Mouse (Mus musculus) intestine, embryonic 16.5 days (tissue): ENCODE data around the gene Rhbdl2. TPM values are rescaled to one million over a fixed set of nuclear protein-coding genes. Genes with fewer than 3 reads are reported as not detected.

Experiments used
- ATAC-seq: fragments of 200-750 bp; cut with Nextera tagmentation; 2 replicates; pipeline ENCODE4 v1.8.0; 2017; ENCODE audit warnings: moderate TSS enrichment, moderate library complexity
- H3K27ac ChIP-seq: fragments of 300-500 bp; sonication (generic); 2 replicates; pipeline ENCODE4 v1.5.1; 2014; ENCODE audit warnings: mild to moderate bottlenecking, low read length
- H3K27me3 ChIP-seq: fragments of 300-500 bp; sonication (generic); replicated peaks from 2 replicates; pipeline ENCODE4 v1.6.1; 2014; ENCODE audit warnings: low read length, control low read depth, mixed read lengths; ENCODE audit not compliant: control insufficient read depth, insufficient read depth
- H3K36me3 ChIP-seq: fragments of 300-500 bp; sonication (generic); 2 replicates; pipeline ENCODE4 v1.6.1; 2014; ENCODE audit warnings: low read length, control low read depth; ENCODE audit not compliant: control insufficient read depth, insufficient read depth
- H3K4me1 ChIP-seq: fragments of 300-500 bp; sonication (generic); 2 replicates; pipeline ENCODE4 v1.6.1; 2014; ENCODE audit warnings: low read length, control low read depth, mixed read lengths; ENCODE audit not compliant: control insufficient read depth, insufficient read depth
- H3K4me2 ChIP-seq: fragments of 300-500 bp; sonication (generic); 2 replicates; pipeline ENCODE4 v1.6.1; 2014; ENCODE audit warnings: low read depth, low read length, control low read depth
- H3K4me3 ChIP-seq: fragments of 300-500 bp; sonication (generic); 2 replicates; pipeline ENCODE4 v1.5.1; 2014; ENCODE audit warnings: mild to moderate bottlenecking, low read length
- H3K9ac ChIP-seq: fragments of 300-500 bp; sonication (generic); 2 replicates; pipeline ENCODE4 v1.6.1; 2014; ENCODE audit warnings: low read depth, low read length
- H3K9me3 ChIP-seq: fragments of 300-500 bp; sonication (generic); 2 replicates; pipeline ENCODE4 v1.6.1; 2016; ENCODE audit warnings: low read length, control low read depth; ENCODE audit not compliant: control insufficient read depth
- WGBS: fragments of 180-500 bp; shearing (Covaris S2); extraction: QIAGEN DNeasy Blood & Tissue Kit; methylation state at CpG from one replicate; pipeline ENCODE4 v1.1.7; 2014; 5-methylcytosine and 5-hydroxymethylcytosine counted together
- polyA plus RNA-seq: library from polyadenylated mRNA; unstranded; fragments of >200 nt; fragmentation: Nextera tagmentation; extraction: Ambion mirVana; gene quantifications from 2 replicates; pipeline ENCODE4 v1.2.1, GENCODE M21; 2015

Rhbdl2 gene
- polyA plus RNA-seq = 2.6 and 4.3 TPM in 2 replicates

- no peaks in the 10 kb centered on the region for H3K36me3 ChIP-seq
- peak; percentile 91 for ATAC-seq
- no peaks in the 10 kb centered on the region for H3K27me3 ChIP-seq
- peaks cover 9% of the 10 kb centered on the region; the same call in 1 of the 2 replicates for H3K4me1 ChIP-seq
- H3K27ac ChIP-seq = no peak within 1 kb of the TSS; the same call in 1 of the 2 replicates
- 26% methylated on average over 12 of the region's 12 CpGs for WGBS
- peak within 1 kb of the TSS; percentile 35 for H3K4me2 ChIP-seq
- no peaks in the 10 kb centered on the region for H3K9me3 ChIP-seq
- peak within 1 kb of the TSS; percentile 21 for H3K4me3 ChIP-seq
- peak within 1 kb of the TSS; percentile 33; the same call in 1 of the 2 replicates for H3K9ac ChIP-seq
These were observed at the start of gene Rhbdl2 for GRCm38 (mm10) chr4:123787191-123787985. TSS of gene Rhbdl2 (plus strand) at chr4:123787874.

GRCm38 (mm10) chr4:123738708-123739107 is 49.0 kb upstream of the Rhbdl2 start:
- H3K9me3 ChIP-seq = no peaks in the 10 kb centered on the region
- no peak overlapping the region for H3K4me2 ChIP-seq
- 84% methylated on average over 4 of the region's 4 CpGs for WGBS
- no peak overlapping the region for H3K9ac ChIP-seq
- no peak overlapping the region for H3K4me3 ChIP-seq
- peaks cover 10% of the 10 kb centered on the region for H3K36me3 ChIP-seq
- H3K4me1 ChIP-seq = no peaks in the 10 kb centered on the region
- H3K27me3 ChIP-seq = no peaks in the 10 kb centered on the region
- H3K27ac ChIP-seq = no peak overlapping the region
- ATAC-seq = no peak

GRCm38 (mm10) chr4:123742891-123743290 is 44.8 kb upstream of the Rhbdl2 start:
- Histone ChIP-seq H3K9me3 (no peaks in the 10 kb centered on the region), H3K9ac (no peak overlapping the region), H3K27ac (no peak overlapping the region), H3K4me2 (no peak overlapping the region), H3K36me3 (peaks cover 10% of the 10 kb centered on the region), H3K4me1 (peaks cover 5% of the 10 kb centered on the region; the same call in 1 of the 2 replicates), H3K4me3 (no peak overlapping the region), H3K27me3 (no peaks in the 10 kb centered on the region)
- 79% methylated on average over 1 of the region's 1 CpGs for WGBS
- ATAC-seq = no peak

- 92% methylated on average over 4 of the region's 4 CpGs for WGBS
- no peak for ATAC-seq
- H3K36me3 ChIP-seq = peaks cover 10% of the 10 kb centered on the region
These were observed 42.4 kb upstream of the Rhbdl2 start for GRCm38 (mm10) chr4:123745221-123745775.

GRCm38 (mm10) chr4:123748726-123749415 is 38.8 kb upstream of the Rhbdl2 start:
- peak overlapping the region; percentile 98 for H3K4me3 ChIP-seq
- H3K4me2 ChIP-seq = peak overlapping the region; percentile 75
- H3K27me3 ChIP-seq = no peaks in the 10 kb centered on the region
- H3K36me3 ChIP-seq = no peaks in the 10 kb centered on the region
- peaks cover 8% of the 10 kb centered on the region for H3K4me1 ChIP-seq
- H3K27ac ChIP-seq = peak overlapping the region; percentile 83
- no peak for ATAC-seq
- H3K9ac ChIP-seq = peak overlapping the region; percentile 89
- H3K9me3 ChIP-seq = no peaks in the 10 kb centered on the region
- 11% methylated on average over 10 of the region's 10 CpGs for WGBS

More at GRCm38 (mm10) chr4:123745221-123745775, 42.4 kb upstream of the Rhbdl2 start:
- H3K9ac ChIP-seq = no peak overlapping the region
- H3K4me1 ChIP-seq = peaks cover 8% of the 10 kb centered on the region
- H3K4me2 ChIP-seq = no peak overlapping the region
- H3K4me3 ChIP-seq = no peak overlapping the region
- H3K27ac ChIP-seq = no peak overlapping the region
- H3K27me3 ChIP-seq = no peaks in the 10 kb centered on the region
- no peaks in the 10 kb centered on the region for H3K9me3 ChIP-seq

GRCm38 (mm10) chr4:123749484-123750130 is 38.1 kb upstream of the Rhbdl2 start:
- peak; percentile 83 for ATAC-seq
- H3K4me1 ChIP-seq = peaks cover 8% of the 10 kb centered on the region
- no peaks in the 10 kb centered on the region for H3K36me3 ChIP-seq
- peak overlapping the region; percentile 83 for H3K27ac ChIP-seq
- peak overlapping the region; percentile 75 for H3K4me2 ChIP-seq
- peak overlapping the region; percentile 98 for H3K4me3 ChIP-seq
- H3K9me3 ChIP-seq = no peaks in the 10 kb centered on the region
- H3K9ac ChIP-seq = peak overlapping the region; percentile 89
- WGBS = under 1% methylated on average over 55 of the region's 55 CpGs
- no peaks in the 10 kb centered on the region for H3K27me3 ChIP-seq

- Histone ChIP-seq H3K36me3 (no peaks in the 10 kb centered on the region), H3K27ac (peak within 1 kb of the TSS; percentile 83), H3K4me1 (peaks cover 8% of the 10 kb centered on the region), H3K9ac (peak within 1 kb of the TSS; percentile 89), H3K9me3 (no peaks in the 10 kb centered on the region), H3K4me2 (peak within 1 kb of the TSS; percentile 75), H3K4me3 (peak within 1 kb of the TSS; percentile 98), H3K27me3 (no peaks in the 10 kb centered on the region)
- under 1% methylated on average over 33 of the region's 46 CpGs for WGBS
- peak; percentile 99 for ATAC-seq
These were observed 37.5 kb upstream of the Rhbdl2 start, which contains the start of gene Akirin1 for GRCm38 (mm10) chr4:123750152-123750651. TSS of gene Akirin1 (minus strand) at chr4:123750345.

- Histone ChIP-seq H3K9me3 (no peaks in the 10 kb centered on the region), H3K27ac (no peak overlapping the region), H3K4me2 (peak overlapping the region; percentile 69), H3K9ac (peak overlapping the region; percentile 89; the same call in 1 of the 2 replicates), H3K27me3 (no peaks in the 10 kb centered on the region), H3K36me3 (no peaks in the 10 kb centered on the region), H3K4me1 (peaks cover 8% of the 10 kb centered on the region), H3K4me3 (peak overlapping the region; percentile 98)
- no peak for ATAC-seq
- WGBS = 2% methylated on average over 8 of the region's 8 CpGs
These were observed 36.9 kb upstream of the Rhbdl2 start for GRCm38 (mm10) chr4:123750707-123751312.
